Mouse (Mus musculus): ENCODE measurements around the gene Fermt1. TPM values are rescaled to one million over a fixed set of nuclear protein-coding genes. Genes with fewer than 3 reads are reported as not detected.

The Fermt1 gene
- not detected in 2 replicates for total RNA-seq (2015; ENCODE audit: low replicate concordance)
- total RNA-seq (2017; ENCODE audit: low replicate concordance), result not detected in 2 replicates

GRCm38 (mm10) chr2:132945326-132946207 lies at the start of gene Fermt1:
TSS of gene Fermt1 (minus strand) at chr2:132945906.
- ATAC-seq (replicated peaks; ENCODE audit: low FRiP score, poor library complexity, severe bottlenecking), result no peak

GRCm38 (mm10) chr2:132992659-132993531 lies 47.2 kb upstream of the Fermt1 start:
- no peak for ATAC-seq (replicated peaks; ENCODE audit: low FRiP score, poor library complexity, severe bottlenecking)

- no peak for ATAC-seq (replicated peaks; ENCODE audit: low FRiP score, poor library complexity, severe bottlenecking)
Observed at GRCm38 (mm10) chr2:132989778-132990564, 44.3 kb upstream of the Fermt1 start.

- no peak for ATAC-seq (replicated peaks; ENCODE audit: low FRiP score, poor library complexity, severe bottlenecking)
Observed at GRCm38 (mm10) chr2:132973346-132973745, 27.6 kb upstream of the Fermt1 start.

- ATAC-seq (replicated peaks; ENCODE audit: low FRiP score, poor library complexity, severe bottlenecking), result no peak
Observed at GRCm38 (mm10) chr2:132970772-132971173, 25.1 kb upstream of the Fermt1 start.

GRCm38 (mm10) chr2:132957786-132958185 lies 12.1 kb upstream of the Fermt1 start:
- ATAC-seq (replicated peaks; ENCODE audit: low FRiP score, poor library complexity, severe bottlenecking), result no peak

- no peak for ATAC-seq (replicated peaks; ENCODE audit: low FRiP score, poor library complexity, severe bottlenecking)
Observed at GRCm38 (mm10) chr2:132952197-132952596, 6.5 kb upstream of the Fermt1 start.

GRCm38 (mm10) chr2:132948174-132948573 lies 2.5 kb upstream of the Fermt1 start:
- ATAC-seq (replicated peaks; ENCODE audit: low FRiP score, poor library complexity, severe bottlenecking), result no peak

GRCm38 (mm10) chr2:132946976-132947375 lies 1.3 kb upstream of the Fermt1 start:
- no peak for ATAC-seq (replicated peaks; ENCODE audit: low FRiP score, poor library complexity, severe bottlenecking)

- ATAC-seq (replicated peaks; ENCODE audit: low FRiP score, poor library complexity, severe bottlenecking), result no peak
Observed at GRCm38 (mm10) chr2:132944711-132945325, 888 bp downstream of the Fermt1 start.

- no peak for ATAC-seq (replicated peaks; ENCODE audit: low FRiP score, poor library complexity, severe bottlenecking)
Observed at GRCm38 (mm10) chr2:132943997-132944396, 1.7 kb downstream of the Fermt1 start.

GRCm38 (mm10) chr2:132943596-132943995 lies 2.1 kb downstream of the Fermt1 start:
- no peak for ATAC-seq (replicated peaks; ENCODE audit: low FRiP score, poor library complexity, severe bottlenecking)

GRCm38 (mm10) chr2:132939056-132939455 lies 6.7 kb downstream of the Fermt1 start:
- ATAC-seq (replicated peaks; ENCODE audit: low FRiP score, poor library complexity, severe bottlenecking), result no peak

- ATAC-seq (replicated peaks; ENCODE audit: low FRiP score, poor library complexity, severe bottlenecking), result no peak
Observed at GRCm38 (mm10) chr2:132936176-132936575, 9.5 kb downstream of the Fermt1 start.

- no peak for ATAC-seq (replicated peaks; ENCODE audit: low FRiP score, poor library complexity, severe bottlenecking)
Observed at GRCm38 (mm10) chr2:132934711-132935110, 11.0 kb downstream of the Fermt1 start.

GRCm38 (mm10) chr2:132934142-132934541 lies 11.6 kb downstream of the Fermt1 start:
- ATAC-seq (replicated peaks; ENCODE audit: low FRiP score, poor library complexity, severe bottlenecking), result no peak

- ATAC-seq (replicated peaks; ENCODE audit: low FRiP score, poor library complexity, severe bottlenecking), result no peak
Observed at GRCm38 (mm10) chr2:132928999-132929398, 16.7 kb downstream of the Fermt1 start.

- ATAC-seq (replicated peaks; ENCODE audit: low FRiP score, poor library complexity, severe bottlenecking), result no peak
Observed at GRCm38 (mm10) chr2:132927871-132928270, 17.8 kb downstream of the Fermt1 start.

- ATAC-seq (replicated peaks; ENCODE audit: low FRiP score, poor library complexity, severe bottlenecking), result no peak
Observed at GRCm38 (mm10) chr2:132927298-132927697, 18.4 kb downstream of the Fermt1 start.
